Mouse (Mus musculus) G1E-ER4 (cell line): ENCODE data around the gene Zcchc7. TPM values are rescaled to one million over a fixed set of nuclear protein-coding genes. Genes with fewer than 3 reads are reported as not detected.

ENCODE experiments used
- GATA1 ChIP-seq: IDR thresholded peaks from one replicate; pipeline ENCODE4 v1.8.0; 2012; ENCODE audit warnings: low read length, inconsistent platforms
- polyA plus RNA-seq: library from polyadenylated mRNA; stranded (reverse); fragments of >175 nt; gene quantifications from 2 replicates; pipeline ENCODE4 v1.2.3, GENCODE M21; 2012

Gene Zcchc7
- polyA plus RNA-seq, 1 experiment: 31.2 TPM

DNA sequence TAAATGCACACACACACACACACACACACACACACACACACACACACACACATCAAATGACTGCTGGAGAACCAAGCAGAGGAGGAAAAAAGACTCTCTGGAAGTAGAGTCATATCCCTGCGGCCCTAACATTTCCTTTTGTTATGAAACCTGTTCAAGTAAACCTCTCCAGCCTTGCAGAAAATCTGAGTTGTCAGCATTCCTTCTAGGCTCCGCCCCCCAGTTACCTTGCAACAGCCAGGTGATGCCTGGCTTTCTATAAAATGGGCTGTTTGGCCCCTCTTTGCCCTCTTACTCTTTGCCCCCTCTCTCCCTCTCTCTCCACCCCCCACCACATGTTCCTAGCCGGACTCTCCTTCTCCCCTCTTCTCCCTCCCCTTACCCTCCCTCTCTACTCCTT lies 210.1 kb downstream of the Zcchc7 start:
- no peak for TF ChIP-seq GATA1

DNA sequence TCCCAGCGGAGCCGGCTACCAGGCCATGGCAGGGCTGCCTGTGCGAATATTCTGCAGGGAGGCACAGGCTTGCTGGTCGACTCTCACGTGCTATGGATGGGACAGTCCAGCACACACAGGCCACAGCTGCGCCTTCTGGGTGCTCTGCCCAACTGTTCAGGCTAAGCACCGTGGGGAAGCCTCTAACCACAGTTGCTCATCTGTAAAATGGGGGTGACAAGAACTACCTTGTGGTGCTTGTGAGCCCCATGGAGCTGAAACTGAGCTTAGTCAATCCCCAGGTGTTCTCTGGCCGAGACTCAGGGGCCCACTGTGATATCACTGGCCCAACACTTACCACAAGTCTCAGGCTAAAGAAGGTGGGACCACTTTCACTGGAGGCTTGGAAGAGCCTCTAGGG lies 211.7 kb downstream of the Zcchc7 start:
- TF ChIP-seq GATA1: no peak

DNA sequence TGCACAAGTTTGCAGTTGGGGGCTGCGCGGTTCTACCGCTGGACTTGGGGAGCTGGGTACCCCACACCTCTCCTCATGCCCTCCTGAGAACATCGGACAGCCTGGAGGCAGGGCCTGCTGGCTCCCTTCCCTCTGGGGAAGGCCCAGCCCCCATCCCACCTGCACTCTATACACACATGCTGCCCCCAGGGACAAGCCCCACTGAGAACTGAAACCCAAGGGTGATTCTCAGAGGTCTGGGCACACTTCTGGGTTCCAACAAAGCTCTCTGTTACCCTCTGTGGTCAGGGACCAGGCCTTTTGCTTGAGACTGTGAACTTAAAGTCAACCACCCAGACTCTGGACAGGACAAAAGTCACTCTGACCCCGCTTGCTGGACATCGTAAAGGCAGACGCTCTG lies 214.4 kb downstream of the Zcchc7 start:
- no peak for TF ChIP-seq GATA1

DNA sequence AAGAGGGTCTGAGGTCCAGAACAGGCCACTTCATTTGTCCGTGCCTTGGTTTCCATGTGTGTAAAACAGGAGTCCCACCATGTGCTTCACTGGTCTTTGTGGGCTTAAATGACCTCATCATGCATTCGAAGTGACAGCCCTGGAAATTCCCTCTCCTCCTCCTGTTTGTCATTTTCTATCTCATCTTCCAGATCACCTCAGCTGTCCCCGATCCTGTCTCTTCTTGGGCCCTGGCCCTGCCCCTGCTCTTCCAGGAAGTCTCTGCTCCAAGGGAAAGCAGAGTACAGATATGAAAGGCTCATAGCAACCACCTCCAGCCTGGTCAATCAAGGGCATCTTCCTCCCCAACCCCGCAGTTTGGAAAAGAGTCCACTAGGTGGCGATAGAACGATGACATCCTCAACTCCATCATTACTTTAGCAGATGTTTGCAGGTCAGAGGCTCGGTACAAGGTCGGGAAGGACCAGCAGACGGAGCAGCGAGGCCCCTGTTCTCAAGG lies 215.0 kb downstream of the Zcchc7 start:
- TF ChIP-seq GATA1: no peak

DNA sequence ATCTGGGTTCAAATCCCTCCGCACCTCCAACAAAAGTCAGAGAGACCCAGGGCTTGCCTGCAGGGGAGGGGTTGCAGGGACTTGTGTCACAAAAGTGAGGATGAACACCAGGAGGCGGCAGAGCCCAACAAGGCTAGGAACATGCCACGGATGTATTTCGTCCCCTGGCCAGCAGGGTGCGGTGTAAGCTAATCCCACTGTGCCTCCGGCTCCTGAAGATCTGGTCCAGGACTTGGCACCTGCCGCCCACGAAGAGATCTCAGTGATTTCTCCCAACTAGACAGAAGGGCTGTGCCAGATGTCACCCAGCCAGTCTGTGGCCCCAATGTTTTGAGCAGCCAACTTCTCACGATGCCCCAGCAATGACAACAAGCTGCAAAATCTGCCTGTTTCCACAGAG lies 217.8 kb downstream of the Zcchc7 start:
- no peak for TF ChIP-seq GATA1

DNA sequence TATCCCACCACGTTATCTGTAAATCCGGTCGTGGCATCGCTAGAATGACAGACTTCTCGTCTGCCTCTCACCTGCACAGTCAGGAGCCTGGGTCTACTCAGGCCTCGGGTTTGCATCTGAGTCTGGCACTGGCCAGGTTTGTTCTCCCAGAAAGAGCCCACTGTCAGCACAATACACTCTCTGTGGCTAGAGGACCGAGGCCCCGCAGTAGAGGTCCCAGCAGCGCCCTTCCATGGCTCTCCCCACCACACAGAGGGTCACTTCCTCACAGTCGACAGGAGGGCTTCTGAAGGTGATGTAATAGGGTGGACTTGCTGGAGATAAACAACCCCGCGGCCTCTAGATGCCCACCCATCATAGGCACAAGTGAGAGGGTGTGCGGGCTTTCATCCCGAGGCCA lies 218.2 kb downstream of the Zcchc7 start:
- TF ChIP-seq GATA1: no peak

DNA sequence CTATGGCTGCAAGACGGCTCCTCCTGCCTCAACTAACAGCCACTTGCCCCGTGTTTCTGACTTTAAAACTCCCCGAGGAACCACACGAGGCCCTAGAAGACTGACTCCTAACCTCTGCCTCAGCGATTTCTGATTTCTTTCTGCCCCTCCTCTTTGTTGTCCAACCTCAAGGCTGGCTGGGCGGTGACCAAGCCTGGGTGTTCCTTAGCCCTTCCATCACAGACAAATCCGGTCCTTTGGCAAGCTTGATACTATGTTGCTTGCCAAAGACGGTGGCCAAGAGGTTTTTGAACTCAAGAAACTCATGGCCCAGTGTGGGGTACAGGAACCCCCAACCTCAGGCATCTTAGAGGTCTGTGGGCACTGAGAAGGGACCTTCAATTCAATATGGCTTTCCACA lies 218.7 kb downstream of the Zcchc7 start:
- TF ChIP-seq GATA1: no peak

DNA sequence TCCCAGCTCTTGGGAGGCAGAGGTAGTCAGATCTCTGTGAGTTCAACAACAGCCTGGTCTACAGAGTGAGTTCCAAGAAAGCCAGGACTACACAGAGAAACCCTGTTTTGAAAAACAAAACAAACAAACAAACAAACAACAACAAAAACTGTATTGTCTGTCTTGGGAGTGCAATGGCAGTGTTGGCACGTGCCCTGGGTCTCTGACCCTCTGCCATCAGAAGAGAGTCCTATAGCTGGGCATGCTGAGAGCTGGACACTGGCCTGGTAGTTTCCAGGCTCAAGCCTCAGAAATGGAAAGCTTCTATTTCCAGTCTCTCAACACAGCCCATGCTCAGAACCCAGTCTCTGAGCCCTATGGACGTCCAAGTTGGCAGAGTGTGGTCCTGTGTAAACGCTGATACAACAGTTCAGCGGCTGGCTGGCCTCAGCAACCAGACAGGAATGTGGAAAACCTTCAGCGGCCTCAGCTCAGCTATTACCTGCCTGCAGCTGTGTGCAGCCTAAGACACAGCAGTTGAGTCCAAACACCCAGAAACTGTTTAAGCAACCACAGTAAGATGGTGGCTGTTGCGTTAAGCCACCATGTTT lies 220.4 kb downstream of the Zcchc7 start:
- no peak for TF ChIP-seq GATA1

DNA sequence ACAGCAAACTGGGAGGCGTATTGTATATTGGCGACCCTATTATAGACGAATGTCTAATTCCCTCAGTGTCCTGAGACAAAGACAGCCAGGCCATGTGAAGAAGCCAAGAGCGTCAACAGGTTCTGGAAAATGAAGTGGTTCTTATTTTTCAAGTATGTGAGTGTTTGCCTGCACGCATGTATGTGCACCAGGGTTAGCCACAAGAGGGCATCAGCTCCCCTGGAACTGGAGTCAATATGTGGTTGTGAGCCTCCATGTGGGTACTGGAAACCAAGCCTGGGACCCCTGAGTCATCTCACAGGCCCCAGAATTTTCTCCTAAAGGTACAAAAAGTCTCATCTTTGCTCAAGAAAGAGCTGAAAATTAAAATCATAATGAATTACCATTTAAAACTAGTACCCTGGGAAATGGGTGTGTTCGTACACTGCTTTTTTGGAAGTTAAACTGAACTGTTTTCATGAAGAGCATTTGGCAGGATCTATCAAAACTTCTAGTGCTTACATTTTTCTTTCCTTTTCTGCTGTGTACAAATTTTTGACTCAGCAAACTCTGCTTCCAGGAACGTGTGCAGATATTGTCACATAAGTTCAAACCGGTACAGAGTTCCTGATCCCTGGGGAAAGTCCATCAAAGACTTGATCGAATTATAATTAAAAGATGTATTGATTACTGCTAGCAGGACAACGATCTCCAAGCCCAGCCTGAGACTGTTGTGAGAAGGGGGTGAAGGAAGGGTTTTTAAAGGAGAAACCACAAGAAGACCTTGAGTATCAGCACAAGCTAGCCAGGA lies 221.4 kb downstream of the Zcchc7 start:
- no peak for TF ChIP-seq GATA1

DNA sequence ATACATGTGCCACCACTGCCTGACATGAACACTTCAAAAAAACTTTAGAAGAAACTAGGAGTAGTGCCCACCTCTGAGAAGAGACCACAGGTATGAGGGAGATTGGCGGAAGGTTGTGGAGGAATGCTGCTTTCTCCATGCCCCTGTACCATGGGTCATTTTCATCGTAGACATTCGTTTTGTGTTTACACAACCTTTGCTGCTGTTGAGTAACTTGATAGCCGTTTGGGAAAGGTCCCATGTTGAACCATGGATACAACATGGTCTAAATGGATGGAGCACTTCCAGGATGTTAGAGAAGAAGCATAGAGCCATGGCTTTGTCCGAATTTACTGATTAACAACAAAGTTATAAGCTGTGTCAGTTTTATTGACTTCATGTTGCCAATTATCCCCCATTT lies 222.5 kb downstream of the Zcchc7 start:
- no peak for TF ChIP-seq GATA1

DNA sequence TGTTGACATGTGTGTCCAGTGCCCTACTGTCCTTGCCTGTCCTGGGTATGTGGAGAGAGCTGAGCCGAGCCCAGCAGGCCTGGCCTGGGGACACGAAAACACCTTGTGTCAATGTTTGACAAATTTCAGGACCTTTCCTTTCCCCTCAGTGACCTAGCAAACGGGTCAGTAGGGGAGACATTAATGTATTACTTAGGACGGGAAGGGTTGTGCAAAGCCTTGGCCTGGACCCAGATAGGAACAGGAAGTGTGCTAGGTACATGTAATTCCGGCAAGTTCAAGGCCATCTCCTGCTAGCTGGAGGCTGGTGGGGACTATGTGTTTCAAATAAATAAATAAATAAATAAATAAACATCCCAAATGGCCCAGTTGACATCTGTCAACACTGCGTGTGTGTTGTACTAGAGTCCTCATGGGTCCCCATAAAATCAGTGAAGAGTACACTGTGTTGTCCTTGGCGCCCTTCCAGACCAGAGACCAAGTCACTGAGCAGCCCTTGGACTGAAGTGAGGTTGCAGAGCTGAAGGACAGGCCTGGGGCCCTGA lies 224.2 kb downstream of the Zcchc7 start:
- TF ChIP-seq GATA1: no peak

DNA sequence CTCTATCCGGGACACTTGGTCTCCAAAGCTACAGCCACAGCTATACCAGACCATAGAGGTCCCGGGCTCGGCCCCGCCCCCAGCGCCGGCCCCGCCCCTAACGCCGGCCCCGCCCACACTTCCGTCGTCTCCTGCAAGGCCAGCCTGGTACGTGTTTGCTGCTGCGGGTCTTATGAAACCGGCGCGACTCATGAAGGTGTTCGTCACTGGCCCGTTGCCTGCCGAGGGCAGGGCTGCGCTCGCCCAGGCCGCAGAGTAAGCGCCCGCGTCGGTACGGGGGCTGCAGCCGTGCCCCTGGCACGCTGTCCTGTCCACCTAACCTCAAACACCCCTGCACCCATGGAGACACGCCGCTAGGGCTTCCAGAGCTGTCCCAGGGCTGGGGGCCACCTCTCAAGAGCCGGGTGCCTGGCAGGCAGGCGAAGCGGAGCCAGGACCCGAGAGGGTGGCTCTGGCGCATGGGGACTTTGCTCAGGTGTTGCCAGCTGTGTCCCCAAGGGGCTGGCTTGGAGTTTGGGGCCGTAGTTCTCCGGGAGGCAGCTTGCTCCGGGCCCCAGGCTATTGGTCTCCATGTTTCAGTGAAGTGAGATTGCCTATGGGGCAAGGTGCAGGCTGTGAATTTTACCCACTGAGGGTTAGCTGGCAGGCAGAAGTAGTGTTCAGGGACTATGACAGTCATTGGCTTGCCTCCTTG lies 225.8 kb downstream of the Zcchc7 start, which contains the start of gene Grhpr:
TSS of gene Grhpr (plus strand) at position 116 of the 694 bp plus-strand sequence.
- no peak for TF ChIP-seq GATA1

Other genes with a start within 250 kb of the Zcchc7 start
- not detected in 2 replicates for gene Pax5, start 45.4 kb upstream of the Zcchc7 start, polyA plus RNA-seq
- gene Grhpr, start 225.5 kb downstream of the Zcchc7 start, polyA plus RNA-seq: 74.7 and 115 TPM in 2 replicates